Mouse (Mus musculus) spleen, adult 2 months (tissue): ENCODE measurements around the gene Il6ra. TPM values are rescaled to one million over a fixed set of nuclear protein-coding genes. Genes with fewer than 3 reads are reported as not detected.

ENCODE experiments used
- DNase-seq, 2 experiments: peaks; one replicate each; pipeline versions ENCODE4 v3.0.0 to v3.0.0-alpha.2; 2012 to 2021; ENCODE audit warnings: low spot score in 2 of 2, low read depth in 1 of 2
- H3K27ac ChIP-seq: fragments of 200-500 bp; 2 replicates; pipeline ENCODE4 v1.5.1; 2012; ENCODE audit warnings: low read length, inconsistent platforms; ENCODE audit not compliant: insufficient read depth
- H3K27me3 ChIP-seq: fragments of 200-500 bp; 2 replicates; pipeline ENCODE4 v1.6.1; 2012; ENCODE audit warnings: mild to moderate bottlenecking, moderate library complexity, low read length, inconsistent platforms; ENCODE audit not compliant: control insufficient read depth, insufficient read depth
- H3K36me3 ChIP-seq: fragments of 200-500 bp; 2 replicates; pipeline ENCODE4 v1.6.1; 2012; ENCODE audit warnings: mild to moderate bottlenecking, low read length, inconsistent platforms; ENCODE audit not compliant: control insufficient read depth, insufficient read depth
- H3K4me1 ChIP-seq: fragments of 200-500 bp; 2 replicates; pipeline ENCODE4 v1.6.1; 2011; ENCODE audit warnings: inconsistent platforms; ENCODE audit not compliant: control insufficient read depth, insufficient read depth, insufficient read length
- H3K4me3 ChIP-seq: fragments of 200-500 bp; 2 replicates; pipeline ENCODE4 v1.5.1; 2011; ENCODE audit warnings: mild to moderate bottlenecking, inconsistent platforms; ENCODE audit not compliant: insufficient read depth, insufficient read length; ENCODE audit errors: extremely low read depth
- CTCF ChIP-seq: fragments of 200-500 bp; IDR thresholded peaks from 2 replicates; pipeline ENCODE4 v1.5.1; 2011; ENCODE audit warnings: mild to moderate bottlenecking, inconsistent platforms; ENCODE audit not compliant: insufficient read depth, insufficient read length, insufficient replicate concordance; ENCODE audit errors: extremely low read depth
- POLR2A ChIP-seq: fragments of 200-500 bp; IDR thresholded peaks from 2 replicates; pipeline ENCODE4 v1.6.1; 2011; ENCODE audit warnings: low read depth, low read length, inconsistent platforms
- WGBS: fragments of 180-500 bp; shearing (Covaris S2); methylation state at CpG from one replicate; pipeline ENCODE4 v1.1.7; 2018; 5-methylcytosine and 5-hydroxymethylcytosine counted together
- polyA plus RNA-seq: library from polyadenylated mRNA; depleted of rRNA; stranded (reverse); fragments of >200 nt; gene quantifications from 2 replicates; pipeline ENCODE4 v1.2.3, GENCODE M21; 2012

Il6ra gene
- polyA plus RNA-seq, 1 experiment: 21.4 TPM

DNA sequence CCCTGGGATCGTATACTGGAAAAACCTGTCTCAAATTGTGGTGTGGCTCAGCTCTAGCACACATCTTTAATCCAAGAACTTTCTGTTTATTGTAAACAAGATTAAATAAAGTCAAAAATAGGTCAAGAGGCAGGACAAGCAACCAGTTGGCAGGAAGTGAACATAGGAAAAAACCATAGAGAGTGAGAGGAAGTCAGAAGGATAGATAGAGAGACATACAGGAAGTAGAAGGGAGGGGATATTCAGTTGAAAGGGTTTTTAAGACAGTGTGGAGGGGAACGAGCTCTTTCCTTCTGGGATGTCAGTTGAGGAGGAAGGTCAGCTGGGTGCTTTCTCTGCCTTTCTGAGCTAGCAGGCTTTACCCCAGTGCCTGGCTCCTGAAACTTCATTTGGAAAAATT is 89.4 kb downstream of the Il6ra start:
- TF ChIP-seq POLR2A: no peak
- TF ChIP-seq CTCF: no peak
- Histone ChIP-seq H3K36me3 (no peaks in the 10 kb centered on the region), H3K4me3 (no peak overlapping the region), H3K4me1 (peaks cover 4% of the 10 kb centered on the region; the same call in 1 of the 2 replicates), H3K27me3 (no peaks in the 10 kb centered on the region), H3K27ac (no peak overlapping the region)
- 48% methylated on average over 2 of the region's 2 CpGs for WGBS
- no peak for DNase-seq

DNA sequence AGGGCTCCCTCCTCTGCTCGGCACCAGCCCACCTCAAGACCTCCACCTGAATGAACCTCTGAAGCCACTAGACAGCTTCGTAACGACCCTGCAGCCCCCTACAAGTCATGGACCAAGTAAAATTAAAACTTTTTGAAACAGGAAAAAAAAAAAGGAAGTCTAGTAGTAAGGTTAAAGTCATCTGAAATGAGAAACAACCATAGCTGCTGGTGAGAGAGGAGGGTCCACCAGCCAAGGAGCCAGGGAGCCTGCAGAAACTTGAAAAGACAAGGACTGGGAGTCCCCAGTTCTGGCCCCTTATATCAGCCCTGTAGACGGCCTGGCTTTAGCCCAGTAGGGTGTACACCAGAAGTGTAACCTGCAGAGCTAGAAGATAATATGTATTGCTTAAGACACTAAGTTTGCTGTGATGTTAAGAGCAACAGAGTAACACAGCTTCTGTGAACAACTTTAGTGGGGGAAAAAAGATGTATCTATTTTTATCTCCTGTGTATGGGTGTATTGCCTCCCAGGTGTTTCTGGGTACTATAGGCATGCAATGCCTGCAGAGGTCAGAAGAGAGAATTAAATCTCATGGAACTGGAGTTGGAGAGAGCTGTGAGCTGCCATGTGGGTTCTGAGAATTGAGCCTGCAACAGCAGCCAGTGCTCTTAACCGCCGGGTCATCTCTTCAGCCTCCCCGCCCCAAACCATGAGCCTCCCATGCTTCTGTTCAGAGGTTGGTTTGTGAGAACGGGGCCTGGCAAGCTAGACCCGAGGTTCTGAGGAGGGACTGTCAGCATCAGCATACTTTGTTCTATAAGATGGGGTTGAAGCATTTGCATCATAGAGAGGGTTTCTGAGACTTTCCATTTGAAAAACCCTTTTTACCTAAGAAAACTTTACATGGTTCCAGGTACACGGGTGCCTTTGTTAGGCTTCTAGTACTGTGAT is 91.2 kb downstream of the Il6ra start:
- WGBS: 58% methylated on average over 10 of the region's 10 CpGs
- Histone ChIP-seq H3K4me3 (no peak overlapping the region), H3K27me3 (no peaks in the 10 kb centered on the region), H3K4me1 (peaks cover 4% of the 10 kb centered on the region; the same call in 1 of the 2 replicates), H3K27ac (no peak overlapping the region), H3K36me3 (no peaks in the 10 kb centered on the region)
- TF ChIP-seq POLR2A (no peak), CTCF (no peak)
- DNase-seq: no peak

DNA sequence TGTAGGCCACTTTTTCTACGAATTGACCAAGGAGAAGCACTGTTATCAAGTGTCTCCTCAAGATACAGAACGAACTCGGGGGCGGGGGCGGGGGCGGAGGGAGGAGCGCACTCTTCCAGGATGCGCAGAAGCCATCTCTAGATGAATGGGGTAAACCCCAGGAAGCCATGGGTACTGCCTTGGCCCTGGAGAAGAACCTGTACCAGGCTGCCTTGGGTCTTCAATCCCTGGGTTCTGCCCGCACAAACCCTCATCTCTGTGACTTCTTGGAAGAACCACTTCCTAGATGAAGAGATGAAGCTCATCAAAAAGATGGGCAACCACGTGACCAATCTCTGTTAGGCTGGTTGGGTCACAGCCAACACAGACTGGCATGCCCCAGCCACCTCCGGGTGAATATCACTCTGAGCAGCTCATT is 91.9 kb downstream of the Il6ra start:
- Histone ChIP-seq H3K4me1 (peaks cover 4% of the 10 kb centered on the region; the same call in 1 of the 2 replicates), H3K27ac (no peak overlapping the region), H3K4me3 (no peak overlapping the region), H3K27me3 (no peaks in the 10 kb centered on the region), H3K36me3 (no peaks in the 10 kb centered on the region)
- no peak for DNase-seq
- WGBS: 55% methylated on average over 11 of the region's 11 CpGs
- TF ChIP-seq CTCF (no peak), POLR2A (no peak)

DNA sequence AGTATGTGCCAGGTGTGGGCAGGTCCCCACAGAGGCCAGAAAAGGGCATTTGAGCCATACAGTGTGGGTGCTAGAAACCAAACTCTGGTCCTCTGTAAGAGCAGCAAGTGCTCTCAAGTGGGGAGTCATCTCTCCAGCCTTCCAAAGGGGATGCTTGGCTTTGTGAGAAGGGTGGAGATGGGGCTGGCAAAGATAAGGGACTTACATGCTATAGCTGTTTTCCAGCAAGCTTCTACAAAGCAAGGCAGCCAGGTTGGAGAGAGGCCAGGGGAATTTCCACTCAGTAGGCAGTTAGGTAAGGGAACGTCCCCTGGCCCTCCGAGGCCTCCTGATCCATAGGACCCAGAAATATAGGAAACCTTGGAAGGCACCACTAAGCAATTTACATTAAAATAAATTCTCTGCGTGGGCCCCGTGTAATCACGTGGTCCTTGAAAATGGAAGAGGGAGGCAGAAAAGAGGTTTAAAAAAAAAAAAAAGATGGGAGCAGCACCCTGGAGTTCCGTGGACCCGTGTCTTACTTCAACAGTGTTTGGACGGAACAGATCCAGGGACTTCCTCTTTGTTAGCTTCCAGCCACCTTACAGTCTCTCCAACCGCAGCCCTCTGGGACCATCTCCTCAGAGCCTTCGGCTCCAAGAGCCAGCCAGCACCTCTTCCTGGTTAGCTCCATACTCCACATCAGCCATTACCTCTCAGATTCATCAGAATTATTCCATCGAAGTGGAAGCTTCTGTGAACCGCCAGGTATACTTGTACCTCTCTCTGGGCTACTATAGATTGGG is 92.5 kb downstream of the Il6ra start:
- Histone ChIP-seq H3K27ac (no peak overlapping the region), H3K27me3 (no peaks in the 10 kb centered on the region), H3K4me3 (no peak overlapping the region), H3K4me1 (peaks cover 4% of the 10 kb centered on the region; the same call in 1 of the 2 replicates), H3K36me3 (no peaks in the 10 kb centered on the region)
- TF ChIP-seq CTCF (no peak), POLR2A (no peak)
- WGBS: 86% methylated on average over 12 of the region's 12 CpGs
- no peak for DNase-seq

DNA sequence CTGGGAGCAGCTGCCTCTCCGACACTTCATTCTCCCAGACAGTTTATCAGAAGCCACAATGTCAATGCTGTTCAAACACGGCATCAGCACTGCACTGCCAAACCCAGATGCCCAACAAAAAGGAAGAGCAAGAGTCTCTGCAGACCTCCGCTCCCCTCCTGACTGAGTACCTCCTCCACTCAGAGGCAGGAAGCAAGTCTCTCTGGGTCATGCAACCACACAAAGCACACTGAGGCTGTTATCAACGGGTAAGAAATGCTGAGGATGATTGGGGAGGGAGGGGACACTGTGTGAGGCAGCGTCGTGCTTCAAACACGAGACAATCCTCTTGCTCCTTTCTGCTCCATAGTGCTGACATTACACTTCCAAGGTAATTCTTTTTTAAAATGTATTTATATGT is 93.1 kb downstream of the Il6ra start:
- 15% methylated on average over 7 of the region's 7 CpGs for WGBS
- TF ChIP-seq POLR2A (no peak), CTCF (no peak)
- no peak overlapping the region for H3K27ac ChIP-seq
- no peak for DNase-seq
- H3K36me3 ChIP-seq: no peaks in the 10 kb centered on the region
- H3K4me1 ChIP-seq: peaks cover 4% of the 10 kb centered on the region; the same call in 1 of the 2 replicates
- H3K4me3 ChIP-seq: no peak overlapping the region
- H3K27me3 ChIP-seq: no peaks in the 10 kb centered on the region

DNA sequence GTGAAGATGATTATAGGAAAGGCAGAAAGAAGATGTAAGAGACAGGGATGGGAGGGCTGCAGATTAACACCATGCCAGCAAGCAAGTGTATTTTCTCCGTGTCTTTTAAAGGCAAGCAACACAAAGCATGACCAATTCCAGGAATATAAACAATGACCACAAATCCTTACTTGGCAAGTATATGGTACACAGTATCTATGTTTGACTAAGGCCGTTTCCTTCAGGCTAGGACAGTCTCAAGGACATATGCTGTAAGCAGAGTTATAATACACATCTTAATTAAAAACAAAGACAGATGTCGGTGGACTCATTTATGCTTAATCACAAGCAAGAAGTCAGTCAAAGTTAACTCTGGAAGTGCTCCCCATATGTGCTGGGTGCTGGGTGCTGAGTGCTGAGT is 94.4 kb downstream of the Il6ra start:
- 90% methylated on average over 3 of the region's 3 CpGs for WGBS
- peaks cover 2% of the 10 kb centered on the region; the same call in 1 of the 2 replicates for H3K4me1 ChIP-seq
- no peaks in the 10 kb centered on the region for H3K36me3 ChIP-seq
- no peaks in the 10 kb centered on the region for H3K27me3 ChIP-seq
- H3K4me3 ChIP-seq: no peak overlapping the region
- TF ChIP-seq CTCF: no peak
- TF ChIP-seq POLR2A: no peak
- DNase-seq: no peak
- no peak overlapping the region for H3K27ac ChIP-seq
